Mouse (Mus musculus): ENCODE measurements around the gene Gm43738. TPM values are rescaled to one million over a fixed set of nuclear protein-coding genes. Genes with fewer than 3 reads are reported as not detected.

The Gm43738 gene
- polyA plus RNA-seq, 1 experiment = not detected

DNA sequence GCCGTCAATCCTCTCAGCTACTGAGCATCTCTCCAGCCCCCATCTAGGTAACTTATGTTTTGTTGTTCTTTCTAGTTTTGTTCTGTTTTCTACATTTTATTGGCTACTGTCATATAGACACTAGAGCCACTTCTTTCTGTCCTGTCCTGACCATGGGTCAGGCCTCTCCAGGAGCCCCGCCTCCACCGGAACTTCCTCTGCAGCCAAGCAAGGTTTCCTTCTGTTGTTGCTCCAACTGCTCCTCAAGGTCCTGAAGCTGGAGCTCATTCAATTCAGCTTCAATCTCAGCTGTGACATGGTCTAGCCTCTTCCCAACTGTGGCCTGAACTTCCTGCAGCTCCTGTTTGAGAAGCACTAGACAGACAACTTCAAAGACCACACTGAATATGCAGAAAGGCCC is 29.0 kb upstream of the Gm43738 start:
- no peak for TF ChIP-seq POLR2A (IDR thresholded peaks at IDR 0.05; ENCODE audit: insufficient read depth, low read length)
- TF ChIP-seq EP300 (IDR thresholded peaks at IDR 0.05; ENCODE audit: insufficient read depth, low read depth, low read length) = no peak
- TF ChIP-seq CTCF (IDR thresholded peaks at IDR 0.05; ENCODE audit: low read depth, low read length) = no peak
- no peaks in the 10 kb centered on the region for H3K27me3 ChIP-seq (ENCODE audit: control insufficient read depth, insufficient read depth, low read length, poor library complexity, severe bottlenecking)
- H3K27ac ChIP-seq (ENCODE audit: insufficient read depth, low read length) = no peak overlapping the region
- no peaks in the 10 kb centered on the region for H3K9me3 ChIP-seq (replicated peaks; ENCODE audit: control insufficient read depth, insufficient read depth, low read length, poor library complexity, severe bottlenecking)
- H3K36me3 ChIP-seq (ENCODE audit: control insufficient read depth, insufficient read depth, low read length, poor library complexity, severe bottlenecking) = no peaks in the 10 kb centered on the region
- no peak overlapping the region for H3K4me3 ChIP-seq (ENCODE audit: low read depth, low read length)
- H3K9ac ChIP-seq (ENCODE audit: low read depth, poor library complexity, severe bottlenecking) = no peak overlapping the region
- H3K4me1 ChIP-seq (ENCODE audit: control insufficient read depth, insufficient read depth, low read length) = no peaks in the 10 kb centered on the region

DNA sequence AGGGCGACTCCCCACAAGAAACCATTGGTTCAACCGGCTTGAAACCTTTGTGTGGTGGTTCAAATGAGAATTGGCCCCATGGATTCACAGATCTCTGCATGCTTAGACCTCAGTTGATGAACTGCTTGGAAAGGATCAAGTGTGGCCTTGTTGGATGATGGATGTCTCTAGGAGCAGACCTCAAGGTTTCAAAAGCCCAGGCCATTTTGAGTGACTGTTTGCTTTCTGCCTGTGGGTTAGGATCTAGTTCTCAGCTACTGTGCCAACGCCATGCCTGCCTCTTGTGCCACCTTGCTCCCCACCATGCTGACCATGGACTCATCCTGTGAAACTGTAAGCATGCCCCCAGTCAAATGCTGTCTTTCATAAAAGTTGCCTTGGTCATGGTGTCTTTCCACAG is 25.1 kb upstream of the Gm43738 start:
- Histone ChIP-seq H3K9me3 (replicated peaks; ENCODE audit: control insufficient read depth, insufficient read depth, low read length, poor library complexity, severe bottlenecking) (no peaks in the 10 kb centered on the region), H3K36me3 (ENCODE audit: control insufficient read depth, insufficient read depth, low read length, poor library complexity, severe bottlenecking) (no peaks in the 10 kb centered on the region), H3K4me1 (ENCODE audit: control insufficient read depth, insufficient read depth, low read length) (no peaks in the 10 kb centered on the region), H3K9ac (ENCODE audit: low read depth, poor library complexity, severe bottlenecking) (no peak overlapping the region), H3K27ac (ENCODE audit: insufficient read depth, low read length) (no peak overlapping the region), H3K27me3 (ENCODE audit: control insufficient read depth, insufficient read depth, low read length, poor library complexity, severe bottlenecking) (no peaks in the 10 kb centered on the region), H3K4me3 (ENCODE audit: low read depth, low read length) (no peak overlapping the region)
- TF ChIP-seq POLR2A (IDR thresholded peaks at IDR 0.05; ENCODE audit: insufficient read depth, low read length) = no peak
- TF ChIP-seq EP300 (IDR thresholded peaks at IDR 0.05; ENCODE audit: insufficient read depth, low read depth, low read length) = no peak
- no peak for TF ChIP-seq CTCF (IDR thresholded peaks at IDR 0.05; ENCODE audit: low read depth, low read length)

- Histone ChIP-seq H3K4me1 (ENCODE audit: control insufficient read depth, insufficient read depth, low read length) (no peaks in the 10 kb centered on the region), H3K27ac (ENCODE audit: insufficient read depth, low read length) (no peak overlapping the region), H3K9ac (ENCODE audit: low read depth, poor library complexity, severe bottlenecking) (no peak overlapping the region), H3K4me3 (ENCODE audit: low read depth, low read length) (no peak overlapping the region), H3K27me3 (ENCODE audit: control insufficient read depth, insufficient read depth, low read length, poor library complexity, severe bottlenecking) (no peaks in the 10 kb centered on the region), H3K36me3 (ENCODE audit: control insufficient read depth, insufficient read depth, low read length, poor library complexity, severe bottlenecking) (no peaks in the 10 kb centered on the region), H3K9me3 (replicated peaks; ENCODE audit: control insufficient read depth, insufficient read depth, low read length, poor library complexity, severe bottlenecking) (no peaks in the 10 kb centered on the region)
- no peak for TF ChIP-seq POLR2A (IDR thresholded peaks at IDR 0.05; ENCODE audit: insufficient read depth, low read length)
- no peak for TF ChIP-seq EP300 (IDR thresholded peaks at IDR 0.05; ENCODE audit: insufficient read depth, low read depth, low read length)
- TF ChIP-seq CTCF (IDR thresholded peaks at IDR 0.05; ENCODE audit: low read depth, low read length) = no peak
Observed at GRCm38 (mm10) chr3:89124241-89124640, 23.3 kb upstream of the Gm43738 start.

DNA sequence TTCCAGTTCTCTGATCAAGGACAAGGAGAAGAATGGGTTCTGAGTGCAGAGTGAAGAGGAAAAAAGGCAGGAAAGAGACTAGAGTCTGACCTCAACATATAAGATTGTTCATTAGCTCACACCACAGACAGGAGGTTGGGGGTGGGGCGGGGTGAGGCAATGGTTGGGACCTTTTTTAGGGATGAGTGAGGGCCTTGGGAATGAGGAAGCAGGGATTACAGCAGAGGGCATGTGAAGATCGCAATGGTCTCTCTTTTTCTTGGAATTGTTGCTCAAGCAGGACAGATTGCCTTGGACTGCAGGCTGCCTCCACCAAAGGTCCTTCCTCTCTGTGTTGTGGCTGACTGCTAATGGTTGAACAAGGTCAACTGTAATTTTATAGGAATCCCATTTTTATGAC is 22.4 kb upstream of the Gm43738 start:
- no peak overlapping the region for H3K4me3 ChIP-seq (ENCODE audit: low read depth, low read length)
- H3K9me3 ChIP-seq (replicated peaks; ENCODE audit: control insufficient read depth, insufficient read depth, low read length, poor library complexity, severe bottlenecking) = no peaks in the 10 kb centered on the region
- no peaks in the 10 kb centered on the region for H3K27me3 ChIP-seq (ENCODE audit: control insufficient read depth, insufficient read depth, low read length, poor library complexity, severe bottlenecking)
- no peaks in the 10 kb centered on the region for H3K36me3 ChIP-seq (ENCODE audit: control insufficient read depth, insufficient read depth, low read length, poor library complexity, severe bottlenecking)
- H3K4me1 ChIP-seq (ENCODE audit: control insufficient read depth, insufficient read depth, low read length) = no peaks in the 10 kb centered on the region
- no peak overlapping the region for H3K9ac ChIP-seq (ENCODE audit: low read depth, poor library complexity, severe bottlenecking)
- H3K27ac ChIP-seq (ENCODE audit: insufficient read depth, low read length) = no peak overlapping the region
- TF ChIP-seq CTCF (IDR thresholded peaks at IDR 0.05; ENCODE audit: low read depth, low read length) = no peak
- TF ChIP-seq EP300 (IDR thresholded peaks at IDR 0.05; ENCODE audit: insufficient read depth, low read depth, low read length) = no peak
- TF ChIP-seq POLR2A (IDR thresholded peaks at IDR 0.05; ENCODE audit: insufficient read depth, low read length) = no peak

DNA sequence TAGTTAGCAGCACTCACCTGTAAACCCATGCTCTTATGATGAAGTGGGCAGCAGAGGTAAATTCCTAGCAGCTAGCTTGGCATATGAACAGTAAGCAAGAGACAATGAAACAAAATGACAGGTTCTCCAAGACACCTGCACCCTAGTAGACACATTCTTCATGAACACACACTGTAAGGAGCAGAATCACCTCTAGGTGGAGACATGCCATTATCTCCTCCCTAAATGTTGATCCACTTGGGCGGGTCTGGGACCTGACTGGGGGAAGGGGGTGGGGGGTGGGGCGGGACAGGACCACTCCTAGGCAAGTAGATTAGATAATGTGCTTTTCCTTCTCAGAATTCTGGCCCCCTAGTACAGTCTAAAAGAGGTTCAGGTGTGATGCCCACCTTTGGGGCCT is 14.6 kb upstream of the Gm43738 start:
- Histone ChIP-seq H3K27ac (ENCODE audit: insufficient read depth, low read length) (no peak overlapping the region), H3K9me3 (replicated peaks; ENCODE audit: control insufficient read depth, insufficient read depth, low read length, poor library complexity, severe bottlenecking) (no peaks in the 10 kb centered on the region), H3K27me3 (ENCODE audit: control insufficient read depth, insufficient read depth, low read length, poor library complexity, severe bottlenecking) (no peaks in the 10 kb centered on the region), H3K4me1 (ENCODE audit: control insufficient read depth, insufficient read depth, low read length) (no peaks in the 10 kb centered on the region), H3K4me3 (ENCODE audit: low read depth, low read length) (no peak overlapping the region), H3K36me3 (ENCODE audit: control insufficient read depth, insufficient read depth, low read length, poor library complexity, severe bottlenecking) (no peaks in the 10 kb centered on the region), H3K9ac (ENCODE audit: low read depth, poor library complexity, severe bottlenecking) (no peak overlapping the region)
- no peak for TF ChIP-seq EP300 (IDR thresholded peaks at IDR 0.05; ENCODE audit: insufficient read depth, low read depth, low read length)
- no peak for TF ChIP-seq POLR2A (IDR thresholded peaks at IDR 0.05; ENCODE audit: insufficient read depth, low read length)
- peak; percentile 25 for TF ChIP-seq CTCF (IDR thresholded peaks at IDR 0.05; ENCODE audit: low read depth, low read length)

DNA sequence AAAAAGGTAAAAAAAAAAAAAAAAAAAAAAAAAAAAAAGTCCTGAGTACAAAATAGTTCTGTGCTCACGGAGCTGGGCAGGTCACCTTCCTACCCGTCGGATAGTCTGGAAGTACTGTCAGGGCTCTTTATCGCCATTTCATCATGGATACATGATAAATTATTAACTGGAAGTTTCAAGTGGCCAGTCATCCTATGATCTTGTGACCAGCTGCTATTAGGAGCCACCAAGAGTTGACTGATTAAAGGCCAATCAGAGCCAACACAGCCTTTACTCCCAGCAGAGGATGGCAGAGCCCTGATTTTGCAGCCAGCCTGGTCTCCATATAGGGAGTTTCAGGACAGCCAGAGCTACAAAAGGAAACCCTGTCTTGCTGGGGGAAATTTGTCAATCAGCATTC is 12.2 kb upstream of the Gm43738 start:
- Histone ChIP-seq H3K9me3 (replicated peaks; ENCODE audit: control insufficient read depth, insufficient read depth, low read length, poor library complexity, severe bottlenecking) (no peaks in the 10 kb centered on the region), H3K36me3 (ENCODE audit: control insufficient read depth, insufficient read depth, low read length, poor library complexity, severe bottlenecking) (no peaks in the 10 kb centered on the region), H3K27ac (ENCODE audit: insufficient read depth, low read length) (no peak overlapping the region), H3K9ac (ENCODE audit: low read depth, poor library complexity, severe bottlenecking) (no peak overlapping the region), H3K4me3 (ENCODE audit: low read depth, low read length) (no peak overlapping the region), H3K27me3 (ENCODE audit: control insufficient read depth, insufficient read depth, low read length, poor library complexity, severe bottlenecking) (no peaks in the 10 kb centered on the region), H3K4me1 (ENCODE audit: control insufficient read depth, insufficient read depth, low read length) (no peaks in the 10 kb centered on the region)
- no peak for TF ChIP-seq CTCF (IDR thresholded peaks at IDR 0.05; ENCODE audit: low read depth, low read length)
- TF ChIP-seq EP300 (IDR thresholded peaks at IDR 0.05; ENCODE audit: insufficient read depth, low read depth, low read length) = no peak
- TF ChIP-seq POLR2A (IDR thresholded peaks at IDR 0.05; ENCODE audit: insufficient read depth, low read length) = no peak

Measured in ES-Bruce4 (cell line).